Mouse (Mus musculus): Measurements from ENCODE around the gene Trim40. TPM values are rescaled to one million over a fixed set of nuclear protein-coding genes. Genes with fewer than 3 reads are reported as not detected.

Trim40 gene
- polyA plus RNA-seq, 1 experiment, result not detected

DNA sequence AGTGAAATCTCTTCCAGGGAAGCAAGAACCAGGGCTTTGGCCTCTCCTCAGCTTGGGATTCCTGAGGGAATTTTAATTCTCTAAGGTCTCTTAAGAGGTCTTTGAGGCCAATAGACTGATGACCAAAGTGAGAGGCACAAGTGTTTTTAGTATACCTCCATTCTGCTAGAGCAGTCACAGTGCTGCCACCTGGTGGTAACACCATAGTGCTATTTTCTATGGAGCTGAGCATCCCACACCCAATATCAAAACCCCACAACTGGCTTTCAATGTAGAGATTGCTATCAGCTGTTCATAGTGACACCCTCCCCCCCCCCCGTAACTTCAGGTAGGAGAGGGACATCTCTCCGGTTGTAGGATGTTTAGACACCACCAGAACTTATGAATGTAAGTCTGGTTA lies 24.2 kb upstream of the Trim40 start:
- DNase-seq (ENCODE audit: low read depth), result peak; percentile 77
- TF ChIP-seq CTCF (IDR thresholded peaks at IDR 0.05; ENCODE audit: borderline replicate concordance, extremely low read depth, insufficient read depth, insufficient read length), result peak; percentile 79
- TF ChIP-seq POLR2A (IDR thresholded peaks at IDR 0.05; ENCODE audit: borderline replicate concordance, extremely low read depth, insufficient read depth, insufficient read length, poor library complexity, severe bottlenecking), result no peak

GRCm38 (mm10) chr17:36912031-36912430 lies 22.1 kb upstream of the Trim40 start:
- no peak for TF ChIP-seq POLR2A (IDR thresholded peaks at IDR 0.05; ENCODE audit: borderline replicate concordance, extremely low read depth, insufficient read depth, insufficient read length, poor library complexity, severe bottlenecking)
- no peak for TF ChIP-seq CTCF (IDR thresholded peaks at IDR 0.05; ENCODE audit: borderline replicate concordance, extremely low read depth, insufficient read depth, insufficient read length)
- no peak for DNase-seq (ENCODE audit: low read depth)

GRCm38 (mm10) chr17:36909802-36910201 lies 19.9 kb upstream of the Trim40 start:
- no peak for DNase-seq (ENCODE audit: low read depth)
- TF ChIP-seq CTCF (IDR thresholded peaks at IDR 0.05; ENCODE audit: borderline replicate concordance, extremely low read depth, insufficient read depth, insufficient read length), result no peak
- no peak for TF ChIP-seq POLR2A (IDR thresholded peaks at IDR 0.05; ENCODE audit: borderline replicate concordance, extremely low read depth, insufficient read depth, insufficient read length, poor library complexity, severe bottlenecking)

- TF ChIP-seq CTCF (IDR thresholded peaks at IDR 0.05; ENCODE audit: borderline replicate concordance, extremely low read depth, insufficient read depth, insufficient read length), result no peak
- TF ChIP-seq POLR2A (IDR thresholded peaks at IDR 0.05; ENCODE audit: borderline replicate concordance, extremely low read depth, insufficient read depth, insufficient read length, poor library complexity, severe bottlenecking), result no peak
- DNase-seq (ENCODE audit: low read depth), result peak; percentile 11
These were observed 18.3 kb upstream of the Trim40 start for GRCm38 (mm10) chr17:36908235-36908634.

- TF ChIP-seq POLR2A (IDR thresholded peaks at IDR 0.05; ENCODE audit: borderline replicate concordance, extremely low read depth, insufficient read depth, insufficient read length, poor library complexity, severe bottlenecking) (no peak), CTCF (IDR thresholded peaks at IDR 0.05; ENCODE audit: borderline replicate concordance, extremely low read depth, insufficient read depth, insufficient read length) (no peak)
- DNase-seq (ENCODE audit: low read depth), result no peak
These were observed 13.7 kb upstream of the Trim40 start for GRCm38 (mm10) chr17:36903651-36904050.

DNA sequence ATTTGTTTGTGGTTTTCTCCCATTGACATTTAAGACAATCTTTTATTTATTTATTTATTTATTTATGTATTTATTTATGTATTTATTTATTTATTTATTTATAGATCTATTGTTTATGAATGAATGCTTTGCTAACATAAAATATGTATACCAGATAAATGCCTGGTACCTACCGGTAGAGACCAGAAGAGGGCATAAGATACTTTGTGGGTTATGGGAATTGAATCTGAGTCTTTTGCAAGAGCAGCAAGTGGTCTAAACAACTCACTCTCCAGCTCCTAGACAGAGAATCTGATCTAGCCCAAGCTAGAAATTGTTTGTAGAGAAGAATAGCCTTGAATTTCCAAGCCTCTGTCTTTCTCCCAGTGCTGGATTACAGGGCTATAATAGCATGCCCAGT lies 10.8 kb upstream of the Trim40 start:
- peak; percentile 23 for DNase-seq (ENCODE audit: low read depth)
- TF ChIP-seq CTCF (IDR thresholded peaks at IDR 0.05; ENCODE audit: borderline replicate concordance, extremely low read depth, insufficient read depth, insufficient read length), result no peak
- TF ChIP-seq POLR2A (IDR thresholded peaks at IDR 0.05; ENCODE audit: borderline replicate concordance, extremely low read depth, insufficient read depth, insufficient read length, poor library complexity, severe bottlenecking), result no peak

DNA sequence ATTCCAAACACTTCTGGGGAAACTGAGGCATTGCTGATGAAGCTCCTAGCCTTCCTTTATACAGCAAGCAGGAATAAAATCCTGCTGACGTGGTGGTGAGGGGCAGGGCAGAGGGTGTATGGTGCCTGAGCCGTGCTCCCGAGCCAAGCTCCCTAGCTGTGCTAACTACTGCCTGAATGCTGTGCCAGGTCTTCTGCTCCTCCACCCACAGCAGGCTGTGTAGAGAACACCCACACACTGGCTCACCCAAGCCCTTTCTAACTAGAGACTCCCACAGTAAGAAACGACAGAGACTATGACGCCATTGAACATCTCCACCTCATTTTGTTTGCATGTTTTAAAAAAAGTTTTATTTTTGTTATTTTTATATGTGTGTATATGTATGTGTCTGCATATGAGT lies 10.1 kb upstream of the Trim40 start:
- no peak for DNase-seq (ENCODE audit: low read depth)
- TF ChIP-seq CTCF (IDR thresholded peaks at IDR 0.05; ENCODE audit: borderline replicate concordance, extremely low read depth, insufficient read depth, insufficient read length), result no peak
- no peak for TF ChIP-seq POLR2A (IDR thresholded peaks at IDR 0.05; ENCODE audit: borderline replicate concordance, extremely low read depth, insufficient read depth, insufficient read length, poor library complexity, severe bottlenecking)

DNA sequence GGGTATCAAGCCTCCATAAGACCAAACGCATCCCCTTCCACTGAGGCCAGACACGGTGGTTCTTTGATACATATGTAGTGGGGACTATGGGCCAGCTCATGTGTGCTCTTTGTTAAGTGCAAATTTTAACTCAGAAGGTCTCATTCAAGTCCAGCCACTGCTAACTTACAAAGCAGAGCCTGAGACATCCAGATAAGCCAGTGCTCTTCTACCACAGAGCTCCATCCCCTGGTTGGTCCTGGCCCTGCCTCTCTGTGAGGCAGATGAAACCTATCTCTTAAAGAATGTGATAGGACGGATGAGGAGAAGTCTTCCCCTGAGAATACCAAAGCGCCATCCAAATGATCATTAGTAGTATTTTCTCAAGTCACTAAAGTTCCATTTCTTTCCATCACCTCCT lies 9.5 kb upstream of the Trim40 start:
- TF ChIP-seq CTCF (IDR thresholded peaks at IDR 0.05; ENCODE audit: borderline replicate concordance, extremely low read depth, insufficient read depth, insufficient read length), result no peak
- no peak for TF ChIP-seq POLR2A (IDR thresholded peaks at IDR 0.05; ENCODE audit: borderline replicate concordance, extremely low read depth, insufficient read depth, insufficient read length, poor library complexity, severe bottlenecking)
- no peak for DNase-seq (ENCODE audit: low read depth)

- DNase-seq (ENCODE audit: low read depth), result no peak
- TF ChIP-seq CTCF (IDR thresholded peaks at IDR 0.05; ENCODE audit: borderline replicate concordance, extremely low read depth, insufficient read depth, insufficient read length), result no peak
- no peak for TF ChIP-seq POLR2A (IDR thresholded peaks at IDR 0.05; ENCODE audit: borderline replicate concordance, extremely low read depth, insufficient read depth, insufficient read length, poor library complexity, severe bottlenecking)
These were observed 7.8 kb upstream of the Trim40 start, which contains the start of gene Trim31 for GRCm38 (mm10) chr17:36897552-36898205. Gene Trim31 (plus strand): TSS chr17:36898118.

- no peak for DNase-seq (ENCODE audit: low read depth)
- TF ChIP-seq POLR2A (IDR thresholded peaks at IDR 0.05; ENCODE audit: borderline replicate concordance, extremely low read depth, insufficient read depth, insufficient read length, poor library complexity, severe bottlenecking), result no peak
- TF ChIP-seq CTCF (IDR thresholded peaks at IDR 0.05; ENCODE audit: borderline replicate concordance, extremely low read depth, insufficient read depth, insufficient read length), result no peak
These were observed 7.1 kb upstream of the Trim40 start for GRCm38 (mm10) chr17:36897065-36897464.

DNA sequence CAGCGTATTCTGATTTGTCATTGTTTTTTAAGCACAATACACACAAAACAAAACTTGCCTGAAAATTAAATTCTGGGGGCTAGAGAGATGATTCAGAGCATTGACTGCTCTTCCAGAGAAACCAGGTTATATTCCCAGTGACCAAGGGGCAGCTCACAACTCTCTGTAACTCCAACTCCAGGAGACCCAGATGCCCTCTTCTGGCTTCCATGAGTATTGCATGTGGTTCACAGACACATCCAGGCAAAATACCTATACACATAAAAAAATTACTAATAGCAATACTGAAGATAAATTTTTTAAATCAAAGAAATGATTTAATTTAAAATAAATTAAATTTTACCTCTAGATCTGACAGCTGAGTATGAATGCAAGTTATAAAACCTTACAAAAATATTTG lies 6.7 kb upstream of the Trim40 start:
- peak; percentile 49 for DNase-seq (ENCODE audit: low read depth)
- TF ChIP-seq POLR2A (IDR thresholded peaks at IDR 0.05; ENCODE audit: borderline replicate concordance, extremely low read depth, insufficient read depth, insufficient read length, poor library complexity, severe bottlenecking) (no peak), CTCF (IDR thresholded peaks at IDR 0.05; ENCODE audit: borderline replicate concordance, extremely low read depth, insufficient read depth, insufficient read length) (peak; percentile 65; the same call in 1 of the 2 replicates)

GRCm38 (mm10) chr17:36893387-36893786 lies 3.5 kb upstream of the Trim40 start:
- DNase-seq (ENCODE audit: low read depth), result no peak
- no peak for TF ChIP-seq POLR2A (IDR thresholded peaks at IDR 0.05; ENCODE audit: borderline replicate concordance, extremely low read depth, insufficient read depth, insufficient read length, poor library complexity, severe bottlenecking)
- no peak for TF ChIP-seq CTCF (IDR thresholded peaks at IDR 0.05; ENCODE audit: borderline replicate concordance, extremely low read depth, insufficient read depth, insufficient read length)
